Mouse (Mus musculus) forebrain, embryonic 14.5 days (tissue): Measurements from ENCODE around the gene P2rx2. TPM values are rescaled to one million over a fixed set of nuclear protein-coding genes. Genes with fewer than 3 reads are reported as not detected.

Experiments used
- ATAC-seq: fragments of 200-750 bp; cut with Nextera tagmentation; 2 replicates; pipeline ENCODE4 v1.8.0; 2017; ENCODE audit warnings: mild to moderate bottlenecking, moderate library complexity
- DNase-seq: peaks from one replicate; pipeline ENCODE4 v3.0.0-alpha.2; 2015; ENCODE audit warnings: low spot score
- H3K27ac ChIP-seq: fragments of 300-500 bp; sonication (generic); 2 replicates; pipeline ENCODE4 v1.5.1; 2014; ENCODE audit warnings: low read depth, mild to moderate bottlenecking, control low read depth, low read length, moderate library complexity
- H3K27me3 ChIP-seq: fragments of 300-500 bp; sonication (generic); replicated peaks from 2 replicates; pipeline ENCODE4 v1.6.1; 2014; ENCODE audit warnings: low read length, control low read depth, mixed read lengths; ENCODE audit not compliant: control insufficient read depth, insufficient read depth
- H3K36me3 ChIP-seq: fragments of 300-500 bp; sonication (generic); 2 replicates; pipeline ENCODE4 v1.6.1; 2014; ENCODE audit warnings: low read length, control low read depth; ENCODE audit not compliant: control insufficient read depth, insufficient read depth
- H3K4me1 ChIP-seq: fragments of 300-500 bp; sonication (generic); 2 replicates; pipeline ENCODE4 v1.6.1; 2014; ENCODE audit warnings: antibody characterized with exemption, low read length, control low read depth; ENCODE audit not compliant: control insufficient read depth, insufficient read depth
- H3K4me2 ChIP-seq: fragments of 300-500 bp; sonication (generic); 2 replicates; pipeline ENCODE4 v1.6.1; 2014; ENCODE audit warnings: mild to moderate bottlenecking, control low read depth, low read length
- H3K4me3 ChIP-seq: fragments of 300-500 bp; sonication (generic); 2 replicates; pipeline ENCODE4 v1.5.1; 2014; ENCODE audit warnings: low read depth, low read length, control low read depth
- H3K9ac ChIP-seq: fragments of 300-500 bp; sonication (generic); 2 replicates; pipeline ENCODE4 v1.6.1; 2014; ENCODE audit warnings: mild to moderate bottlenecking, low read length, control low read depth, moderate library complexity
- H3K9me3 ChIP-seq: fragments of 300-500 bp; sonication (generic); replicated peaks from 2 replicates; pipeline ENCODE4 v1.6.1; 2016; ENCODE audit warnings: low read length, control low read depth, mixed read lengths; ENCODE audit not compliant: control insufficient read depth
- WGBS: fragments of 180-500 bp; shearing (Covaris S2); extraction: QIAGEN DNeasy Blood & Tissue Kit; methylation state at CpG from one replicate; pipeline ENCODE4 v1.1.7; 2014; 5-methylcytosine and 5-hydroxymethylcytosine counted together
- polyA plus RNA-seq: library from polyadenylated mRNA; unstranded; fragments of >200 nt; fragmentation: Nextera tagmentation; extraction: Ambion mirVana; gene quantifications from 2 replicates; pipeline ENCODE4 v1.2.1, GENCODE M21; 2014

The P2rx2 gene
- polyA plus RNA-seq = 5.9 and 6.4 TPM in 2 replicates

DNA sequence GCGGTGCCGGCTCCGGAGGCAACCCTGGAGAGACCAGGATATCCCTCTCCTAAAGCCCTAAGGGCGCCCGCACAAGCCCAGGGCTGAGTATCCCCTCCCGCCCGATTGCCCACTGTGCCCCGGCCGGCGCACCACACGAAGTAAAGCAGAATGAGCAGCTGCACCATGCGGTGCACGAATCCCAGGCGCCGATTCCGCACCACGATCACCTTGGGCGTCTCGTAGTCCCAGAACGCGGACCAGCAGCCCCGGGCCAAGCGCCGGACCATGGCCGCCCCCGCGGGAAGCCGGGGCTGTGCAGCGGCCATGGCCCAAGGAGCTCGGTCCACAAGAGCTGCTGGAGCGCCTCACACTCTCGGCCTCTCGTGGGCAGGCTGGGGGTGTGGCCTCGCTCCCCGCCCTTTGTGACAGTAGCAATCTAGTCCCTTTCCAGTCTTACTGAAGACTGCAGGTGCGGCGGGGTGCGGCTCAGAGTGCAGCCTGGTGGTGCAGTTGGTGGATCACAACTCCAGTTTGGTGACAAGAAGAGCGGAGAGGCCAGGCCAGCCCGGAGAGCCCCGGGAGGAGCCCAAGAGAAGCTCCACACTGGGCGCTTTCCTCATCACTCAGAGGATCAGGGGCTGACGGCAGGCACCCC is at the start of gene P2rx2:
Gene P2rx2 (minus strand): TSS at position 565 of the 637 bp plus-strand sequence.
- H3K9me3 ChIP-seq = no peaks in the 10 kb centered on the region
- peak within 1 kb of the TSS; percentile 50 for H3K4me3 ChIP-seq
- no peak within 1 kb of the TSS for H3K27ac ChIP-seq
- H3K36me3 ChIP-seq = 0 out of 2 replicates have a peak, but pooled peaks cover 4% of the 10 kb centered on the region
- H3K4me2 ChIP-seq = peak within 1 kb of the TSS; percentile 93
- H3K27me3 ChIP-seq = 0 out of 2 replicates have a peak, but pooled peaks cover 12% of the 10 kb centered on the region
- ATAC-seq = peak; percentile 82
- WGBS = 1% methylated on average over 43 of the region's 43 CpGs
- DNase-seq = peak; percentile 53
- peak within 1 kb of the TSS; percentile 70 for H3K9ac ChIP-seq
- H3K4me1 ChIP-seq = peaks cover 9% of the 10 kb centered on the region

DNA sequence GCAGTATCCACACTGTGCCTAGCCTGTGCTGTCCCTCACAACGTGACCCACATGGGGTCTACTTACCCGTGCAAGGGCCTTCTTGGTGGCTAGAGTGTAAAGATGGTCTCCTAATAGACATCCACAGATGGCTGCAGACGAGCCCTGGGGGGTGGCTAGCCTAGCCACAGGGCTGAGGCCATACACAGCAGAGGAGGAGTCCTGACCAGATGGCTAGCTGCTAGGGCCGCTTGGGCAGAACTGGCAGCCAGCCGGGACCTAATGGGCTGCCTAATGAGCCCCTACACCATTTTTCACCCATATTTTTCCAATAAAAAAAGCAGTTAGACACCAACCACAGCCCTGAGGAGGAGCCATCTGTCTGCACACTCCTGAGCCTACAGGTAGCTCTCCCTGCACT is 49.7 kb upstream of the P2rx2 start:
- ATAC-seq = peak; percentile 37
- Histone ChIP-seq H3K9ac (no peak overlapping the region), H3K4me3 (no peak overlapping the region), H3K4me2 (no peak overlapping the region), H3K27ac (no peak overlapping the region), H3K9me3 (no peaks in the 10 kb centered on the region), H3K27me3 (no peaks in the 10 kb centered on the region), H3K4me1 (no peaks in the 10 kb centered on the region), H3K36me3 (no peaks in the 10 kb centered on the region)
- DNase-seq = no peak
- WGBS = 72% methylated on average over 5 of the region's 5 CpGs

- Histone ChIP-seq H3K9ac (no peak overlapping the region), H3K4me2 (no peak overlapping the region), H3K27me3 (no peaks in the 10 kb centered on the region), H3K36me3 (no peaks in the 10 kb centered on the region), H3K9me3 (no peaks in the 10 kb centered on the region), H3K27ac (no peak overlapping the region), H3K4me1 (peaks cover 2% of the 10 kb centered on the region), H3K4me3 (no peak overlapping the region)
- WGBS = 87% methylated on average over 4 of the region's 4 CpGs
- DNase-seq = no peak
- no peak for ATAC-seq
Observed at GRCm38 (mm10) chr5:110390631-110391030, 47.6 kb upstream of the P2rx2 start.

GRCm38 (mm10) chr5:110387332-110387731 is 44.3 kb upstream of the P2rx2 start:
- 8% methylated on average over 8 of the region's 8 CpGs for WGBS
- no peaks in the 10 kb centered on the region for H3K9me3 ChIP-seq

GRCm38 (mm10) chr5:110386371-110387330 is 43.6 kb upstream of the P2rx2 start:
- Histone ChIP-seq H3K4me2 (peak overlapping the region; percentile 72), H3K9ac (peak overlapping the region; percentile 90), H3K36me3 (peaks cover 8% of the 10 kb centered on the region; the same call in 1 of the 2 replicates), H3K4me3 (peak overlapping the region; percentile 87), H3K27me3 (no peaks in the 10 kb centered on the region), H3K4me1 (peaks cover 19% of the 10 kb centered on the region), H3K9me3 (no peaks in the 10 kb centered on the region), H3K27ac (peak overlapping the region; percentile 66; the same call in 1 of the 2 replicates)
- DNase-seq (peak; percentile 85), ATAC-seq (peak; percentile 93)
- WGBS = under 1% methylated on average over 87 of the region's 90 CpGs

More at GRCm38 (mm10) chr5:110387332-110387731, 44.3 kb upstream of the P2rx2 start:
- DNase-seq = no peak
- Histone ChIP-seq H3K4me1 (peaks cover 19% of the 10 kb centered on the region), H3K4me2 (peak overlapping the region; percentile 72), H3K36me3 (peaks cover 5% of the 10 kb centered on the region; the same call in 1 of the 2 replicates), H3K9ac (peak overlapping the region; percentile 90), H3K27ac (no peak overlapping the region; the same call in 1 of the 2 replicates), H3K27me3 (no peaks in the 10 kb centered on the region), H3K4me3 (peak overlapping the region; percentile 87)
- ATAC-seq = no peak; the same call in 1 of the 2 replicates

DNA sequence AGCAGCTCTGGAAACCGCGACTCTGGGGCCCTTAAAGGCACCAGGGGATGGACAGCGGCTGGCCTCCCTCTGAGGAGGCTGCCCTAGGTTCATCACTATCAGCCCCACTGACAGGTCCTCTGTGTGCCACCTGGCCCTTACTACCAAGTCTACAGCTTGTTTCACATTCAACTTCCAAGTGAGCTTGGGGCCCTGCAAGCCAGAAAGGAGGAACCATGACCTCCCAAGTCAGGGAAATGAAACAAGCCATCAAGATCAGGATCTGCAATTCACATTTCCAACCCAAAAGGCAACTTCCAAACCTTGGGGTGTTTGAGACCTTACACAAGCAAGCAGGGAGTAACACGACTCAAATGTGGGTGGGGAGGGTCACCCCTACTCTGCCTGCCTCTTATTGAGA is 42.3 kb upstream of the P2rx2 start:
- no peaks in the 10 kb centered on the region for H3K27me3 ChIP-seq
- peaks cover 8% of the 10 kb centered on the region; the same call in 1 of the 2 replicates for H3K36me3 ChIP-seq
- no peak for DNase-seq
- H3K4me3 ChIP-seq = peak overlapping the region; percentile 87
- ATAC-seq = no peak
- H3K4me1 ChIP-seq = peaks cover 19% of the 10 kb centered on the region
- peak overlapping the region; percentile 72 for H3K4me2 ChIP-seq
- no peaks in the 10 kb centered on the region for H3K9me3 ChIP-seq
- WGBS = 40% methylated on average over 4 of the region's 4 CpGs
- H3K9ac ChIP-seq = peak overlapping the region; percentile 90
- H3K27ac ChIP-seq = no peak overlapping the region

DNA sequence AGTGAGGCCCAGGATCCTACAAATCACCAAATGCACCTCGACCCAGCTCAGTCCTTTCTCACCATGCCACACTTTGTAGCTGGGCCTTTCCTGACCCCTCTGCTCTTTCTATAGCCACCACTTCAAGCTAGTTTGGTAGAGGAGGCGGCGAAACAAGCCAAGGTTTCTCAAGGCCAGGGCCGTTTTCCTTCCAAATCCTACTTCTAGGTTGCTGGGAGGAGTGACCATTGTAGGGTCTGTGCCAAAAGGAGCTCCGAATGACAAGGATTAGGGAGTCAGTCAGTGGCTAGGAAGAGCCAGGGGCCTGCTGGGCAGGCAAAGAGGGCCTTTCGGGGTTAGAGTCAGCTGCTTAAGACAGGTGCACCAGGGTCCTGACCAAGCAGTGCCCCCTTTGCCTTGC is 41.5 kb upstream of the P2rx2 start:
- Histone ChIP-seq H3K27ac (no peak overlapping the region), H3K36me3 (peaks cover 8% of the 10 kb centered on the region; the same call in 1 of the 2 replicates), H3K27me3 (no peaks in the 10 kb centered on the region), H3K9ac (peak overlapping the region; percentile 90), H3K4me3 (peak overlapping the region; percentile 87), H3K4me1 (peaks cover 19% of the 10 kb centered on the region), H3K9me3 (no peaks in the 10 kb centered on the region), H3K4me2 (peak overlapping the region; percentile 72)
- no peak for ATAC-seq
- 64% methylated on average over 6 of the region's 6 CpGs for WGBS
- no peak for DNase-seq

DNA sequence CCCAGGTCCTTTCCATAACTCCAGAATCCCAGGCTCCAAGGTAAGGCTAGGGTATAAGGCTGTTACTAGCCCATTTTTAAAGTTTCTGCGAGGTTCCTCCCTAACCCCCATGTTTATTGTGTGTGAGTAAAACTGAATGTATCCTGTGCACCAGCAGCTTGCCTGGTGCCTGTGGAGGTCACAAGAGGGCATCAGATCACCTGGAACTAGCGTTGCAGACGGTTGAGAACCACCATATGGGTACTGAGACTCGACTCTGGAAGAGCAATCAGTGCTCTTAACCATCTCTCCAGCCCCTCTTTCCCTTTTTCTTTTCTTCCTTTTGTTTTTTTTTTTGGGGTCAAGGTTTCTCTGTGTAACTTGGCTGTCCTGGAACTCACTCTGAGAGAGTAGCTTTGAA is 36.8 kb upstream of the P2rx2 start:
- Histone ChIP-seq H3K9me3 (no peaks in the 10 kb centered on the region), H3K4me2 (no peak overlapping the region), H3K4me1 (peaks cover 9% of the 10 kb centered on the region), H3K36me3 (peaks cover 55% of the 10 kb centered on the region), H3K27ac (no peak overlapping the region), H3K27me3 (no peaks in the 10 kb centered on the region), H3K9ac (no peak overlapping the region), H3K4me3 (no peak overlapping the region)
- ATAC-seq (no peak), DNase-seq (no peak)
- WGBS = 90% methylated on average over 4 of the region's 4 CpGs
